Mouse (Mus musculus) testis, adult 2 months (tissue): ENCODE measurements around the gene Dock2.

Source experiments
- CTCF ChIP-seq: fragments of 200-500 bp; IDR thresholded peaks from 2 replicates; pipeline ENCODE4 v1.5.1; 2012; ENCODE audit warnings: low read depth, mild to moderate bottlenecking, inconsistent platforms, low read length, moderate library complexity; ENCODE audit not compliant: control insufficient read depth, insufficient read depth, insufficient replicate concordance
- POLR2A ChIP-seq: fragments of 200-500 bp; IDR thresholded peaks from 2 replicates; pipeline ENCODE4 v1.6.1; 2012; ENCODE audit warnings: low read depth, mild to moderate bottlenecking, inconsistent platforms, low read length, moderate library complexity; ENCODE audit not compliant: control insufficient read depth

DNA sequence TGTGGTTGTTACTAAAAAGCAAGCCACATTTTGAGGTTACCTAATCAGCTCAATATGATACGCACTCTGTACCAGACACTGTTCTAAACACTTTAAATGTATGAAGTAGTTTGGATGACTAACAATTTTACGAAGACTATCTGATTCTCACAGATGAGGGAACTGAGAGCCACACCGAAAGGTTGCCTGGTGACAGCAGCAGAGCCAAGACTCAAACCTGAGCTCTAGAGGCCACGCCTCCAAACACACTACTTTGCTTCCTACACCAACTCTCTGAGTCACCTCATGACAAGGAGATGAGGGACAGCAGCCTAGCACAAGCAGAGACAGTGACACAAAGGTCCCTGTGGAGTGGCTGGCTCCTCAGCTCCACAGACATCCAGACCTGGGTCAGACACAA, 411.5 kb downstream of the Dock2 start:
- no peak for TF ChIP-seq CTCF
- TF ChIP-seq POLR2A = no peak
